Mouse (Mus musculus) liver, adult 2 months (tissue): Measurements from ENCODE around the gene Dlg1.

ENCODE experiments used
- CTCF ChIP-seq: fragments of 200-500 bp; IDR thresholded peaks from 2 replicates; pipeline ENCODE4 v1.5.1; 2011; ENCODE audit warnings: low read depth, low read length, control low read depth
- POLR2A ChIP-seq: fragments of 200-500 bp; IDR thresholded peaks from 2 replicates; pipeline ENCODE4 v1.6.1; 2011; ENCODE audit warnings: low read length, control low read depth; ENCODE audit not compliant: insufficient read depth; ENCODE audit errors: extremely low read depth

- no peak for TF ChIP-seq CTCF
- TF ChIP-seq POLR2A = no peak
Measured at GRCm38 (mm10) chr16:31687766-31688165, 24.5 kb downstream of the Dlg1 start.
